Mouse (Mus musculus) cerebellum, adult 2 months (tissue): ENCODE measurements at regions not wholly inside any gene's neighbourhood (a gene's known extent, or its start where the extent isn't known, plus 50 kb on each side); places are given as distances from the start of the nearest gene placed in this dataset.

ENCODE experiments used
- CTCF ChIP-seq: fragments of 200-500 bp; IDR thresholded peaks from 2 replicates; pipeline ENCODE4 v1.5.1; 2011; ENCODE audit warnings: low read depth, mild to moderate bottlenecking, control low read depth, low read length, moderate library complexity, borderline replicate concordance; ENCODE audit not compliant: insufficient read depth
- POLR2A ChIP-seq: fragments of 200-500 bp; IDR thresholded peaks from 2 replicates; pipeline ENCODE4 v1.6.1; 2011; ENCODE audit warnings: low read length, control low read depth, borderline replicate concordance; ENCODE audit not compliant: insufficient read depth

- TF ChIP-seq CTCF (no peak), POLR2A (no peak)
Observed at GRCm38 (mm10) chr15:41157802-41158201, 1023.6 kb downstream of the 9330182O14Rik start.
